Mouse (Mus musculus): Measurements from ENCODE around the gene Elavl2. TPM values are rescaled to one million over a fixed set of nuclear protein-coding genes. Genes with fewer than 3 reads are reported as not detected.

Elavl2 gene
- polyA plus RNA-seq, 1 experiment, result not detected

GRCm38 (mm10) chr4:91365276-91365675 lies 35.3 kb downstream of the Elavl2 start:
- no peak overlapping the region for H3K4me3 ChIP-seq (ENCODE audit: insufficient read depth, low read depth, low read length)
- 92% methylated on average over 12 of the region's 12 CpGs for WGBS
- no peak for TF ChIP-seq CTCF (IDR thresholded peaks at IDR 0.05; ENCODE audit: insufficient read depth, low read depth, low read length)
- no peak for TF ChIP-seq POLR2A (IDR thresholded peaks at IDR 0.05; ENCODE audit: insufficient read depth, low read depth, low read length)
- H3K27ac ChIP-seq (ENCODE audit: insufficient read depth, low read depth, low read length), result no peak overlapping the region
- no peaks in the 10 kb centered on the region for H3K4me1 ChIP-seq (ENCODE audit: control insufficient read depth, insufficient read depth, low read length)

DNA sequence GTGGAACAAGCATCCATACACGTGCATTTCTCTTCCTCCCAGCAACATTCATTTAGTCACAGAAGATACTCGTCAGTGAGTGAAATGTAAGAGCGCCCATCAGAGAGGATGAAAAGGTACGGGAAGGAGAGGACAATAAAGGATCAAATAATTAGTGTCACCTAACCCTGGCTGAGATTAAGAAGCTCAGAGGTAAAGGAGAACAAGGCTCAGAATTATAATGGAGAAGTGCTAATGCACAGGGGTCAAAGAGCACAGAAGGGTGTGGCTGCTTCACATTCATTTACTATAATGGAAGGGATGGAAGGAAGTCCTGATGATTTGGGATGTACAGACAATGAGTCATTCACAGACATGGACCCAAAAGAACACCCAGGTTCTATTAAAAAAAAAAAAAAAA lies 36.6 kb downstream of the Elavl2 start:
- Histone ChIP-seq H3K4me3 (ENCODE audit: insufficient read depth, low read depth, low read length) (no peak overlapping the region), H3K27ac (ENCODE audit: insufficient read depth, low read depth, low read length) (no peak overlapping the region), H3K4me1 (ENCODE audit: control insufficient read depth, insufficient read depth, low read length) (no peaks in the 10 kb centered on the region)
- 83% methylated on average over 4 of the region's 4 CpGs for WGBS
- no peak for TF ChIP-seq POLR2A (IDR thresholded peaks at IDR 0.05; ENCODE audit: insufficient read depth, low read depth, low read length)
- no peak for TF ChIP-seq CTCF (IDR thresholded peaks at IDR 0.05; ENCODE audit: insufficient read depth, low read depth, low read length)

DNA sequence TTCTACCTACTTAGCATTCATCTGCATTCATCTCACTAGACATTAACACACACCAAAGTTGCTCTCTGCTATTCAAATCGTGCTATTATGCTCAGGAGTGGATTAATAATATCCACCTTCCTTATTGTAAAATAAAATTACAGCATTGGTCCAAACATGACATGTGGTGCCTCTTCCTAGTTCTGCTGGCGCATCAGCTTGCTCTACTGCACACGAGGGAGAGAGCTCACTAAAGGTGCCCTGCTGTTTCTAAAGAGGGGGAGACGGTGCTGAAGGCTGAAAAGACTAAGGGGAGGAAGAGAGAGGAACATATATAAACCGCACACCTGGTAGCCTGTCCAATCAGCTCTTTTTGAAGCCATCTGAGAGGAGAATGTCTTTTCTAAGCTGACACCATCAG lies 38.1 kb downstream of the Elavl2 start:
- Histone ChIP-seq H3K27ac (ENCODE audit: insufficient read depth, low read depth, low read length) (no peak overlapping the region), H3K4me3 (ENCODE audit: insufficient read depth, low read depth, low read length) (no peak overlapping the region), H3K4me1 (ENCODE audit: control insufficient read depth, insufficient read depth, low read length) (no peaks in the 10 kb centered on the region)
- 71% methylated on average over 5 of the region's 5 CpGs for WGBS
- no peak for TF ChIP-seq POLR2A (IDR thresholded peaks at IDR 0.05; ENCODE audit: insufficient read depth, low read depth, low read length)
- no peak for TF ChIP-seq CTCF (IDR thresholded peaks at IDR 0.05; ENCODE audit: insufficient read depth, low read depth, low read length)

DNA sequence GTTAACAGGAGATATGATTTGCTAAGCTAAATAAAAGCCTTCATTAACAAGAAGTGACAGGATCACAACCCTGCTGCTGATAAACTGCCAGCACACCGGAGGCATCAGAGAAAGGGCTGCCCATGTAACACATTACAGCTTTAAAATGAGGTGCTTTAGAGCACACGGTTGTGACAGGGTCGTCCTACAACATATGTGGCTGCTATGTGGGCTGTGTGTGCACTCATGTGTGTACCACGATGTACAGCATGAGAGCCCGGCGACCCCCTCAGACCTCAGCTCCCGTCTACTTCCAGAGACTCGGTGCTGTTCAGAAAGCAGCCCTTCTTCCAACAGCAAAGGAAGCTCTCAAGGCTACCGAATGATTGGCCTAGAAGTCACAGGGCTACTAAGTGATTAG lies 47.4 kb downstream of the Elavl2 start:
- H3K27ac ChIP-seq (ENCODE audit: insufficient read depth, low read depth, low read length), result no peak overlapping the region
- no peak overlapping the region for H3K4me3 ChIP-seq (ENCODE audit: insufficient read depth, low read depth, low read length)
- no peak for TF ChIP-seq CTCF (IDR thresholded peaks at IDR 0.05; ENCODE audit: insufficient read depth, low read depth, low read length)
- TF ChIP-seq POLR2A (IDR thresholded peaks at IDR 0.05; ENCODE audit: insufficient read depth, low read depth, low read length), result no peak
- no peaks in the 10 kb centered on the region for H3K4me1 ChIP-seq (ENCODE audit: control insufficient read depth, insufficient read depth, low read length)
- 90% methylated on average over 9 of the region's 9 CpGs for WGBS

GRCm38 (mm10) chr4:91349579-91349978 lies 51.0 kb downstream of the Elavl2 start:
- 87% methylated on average over 5 of the region's 5 CpGs for WGBS
- no peak overlapping the region for H3K4me3 ChIP-seq (ENCODE audit: insufficient read depth, low read depth, low read length)
- H3K27ac ChIP-seq (ENCODE audit: insufficient read depth, low read depth, low read length), result no peak overlapping the region
- no peak for TF ChIP-seq POLR2A (IDR thresholded peaks at IDR 0.05; ENCODE audit: insufficient read depth, low read depth, low read length)
- TF ChIP-seq CTCF (IDR thresholded peaks at IDR 0.05; ENCODE audit: insufficient read depth, low read depth, low read length), result no peak
- no peaks in the 10 kb centered on the region for H3K4me1 ChIP-seq (ENCODE audit: control insufficient read depth, insufficient read depth, low read length)

DNA sequence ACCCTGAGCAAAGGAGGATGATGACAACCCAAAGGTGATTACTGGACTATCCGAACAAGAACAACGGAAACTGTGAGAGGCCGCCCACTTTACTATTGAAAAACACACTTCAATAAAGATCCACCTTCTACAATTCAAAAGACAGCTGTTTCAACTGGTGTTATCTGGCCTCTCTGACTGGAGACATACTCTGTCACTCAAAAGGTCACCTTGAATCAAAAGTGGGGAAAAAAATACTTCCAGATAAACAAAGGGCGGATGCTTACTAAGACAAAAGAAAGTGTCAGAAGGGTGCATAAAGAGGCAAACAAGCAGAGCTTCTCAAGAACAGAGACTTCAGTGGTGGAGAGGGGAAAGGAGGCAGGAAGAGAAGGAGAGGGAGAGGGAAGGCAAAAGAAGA lies 66.4 kb downstream of the Elavl2 start:
- TF ChIP-seq POLR2A (IDR thresholded peaks at IDR 0.05; ENCODE audit: insufficient read depth, low read depth, low read length) (no peak), CTCF (IDR thresholded peaks at IDR 0.05; ENCODE audit: insufficient read depth, low read depth, low read length) (no peak)
- Histone ChIP-seq H3K4me1 (ENCODE audit: control insufficient read depth, insufficient read depth, low read length) (no peaks in the 10 kb centered on the region), H3K27ac (ENCODE audit: insufficient read depth, low read depth, low read length) (no peak overlapping the region), H3K4me3 (ENCODE audit: insufficient read depth, low read depth, low read length) (no peak overlapping the region)
- WGBS, result 94% methylated on average over 4 of the region's 4 CpGs

DNA sequence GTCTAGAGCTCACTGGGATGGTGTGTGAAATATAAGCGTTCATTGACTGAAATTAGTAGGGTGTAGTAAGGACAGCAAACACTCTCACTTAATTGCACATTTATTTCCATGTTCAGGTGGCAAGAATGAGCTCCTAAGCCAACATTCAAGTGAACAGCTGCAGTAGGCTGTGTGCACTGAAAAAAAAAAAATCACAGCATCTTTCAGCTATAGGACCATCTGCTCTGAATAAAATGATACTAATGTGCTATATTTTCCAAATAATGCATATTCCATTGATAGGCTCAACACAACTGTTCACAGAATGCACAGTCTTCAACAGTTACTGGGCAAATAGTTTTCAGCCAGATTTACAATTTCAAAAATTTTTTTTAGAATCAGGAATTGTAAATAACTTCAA lies 89.8 kb downstream of the Elavl2 start:
- Histone ChIP-seq H3K4me1 (ENCODE audit: control insufficient read depth, insufficient read depth, low read length) (no peaks in the 10 kb centered on the region), H3K27ac (ENCODE audit: insufficient read depth, low read depth, low read length) (no peak overlapping the region), H3K4me3 (ENCODE audit: insufficient read depth, low read depth, low read length) (no peak overlapping the region)
- TF ChIP-seq CTCF (IDR thresholded peaks at IDR 0.05; ENCODE audit: insufficient read depth, low read depth, low read length) (no peak), POLR2A (IDR thresholded peaks at IDR 0.05; ENCODE audit: insufficient read depth, low read depth, low read length) (no peak)
- 89% methylated on average over 1 of the region's 1 CpGs for WGBS

DNA sequence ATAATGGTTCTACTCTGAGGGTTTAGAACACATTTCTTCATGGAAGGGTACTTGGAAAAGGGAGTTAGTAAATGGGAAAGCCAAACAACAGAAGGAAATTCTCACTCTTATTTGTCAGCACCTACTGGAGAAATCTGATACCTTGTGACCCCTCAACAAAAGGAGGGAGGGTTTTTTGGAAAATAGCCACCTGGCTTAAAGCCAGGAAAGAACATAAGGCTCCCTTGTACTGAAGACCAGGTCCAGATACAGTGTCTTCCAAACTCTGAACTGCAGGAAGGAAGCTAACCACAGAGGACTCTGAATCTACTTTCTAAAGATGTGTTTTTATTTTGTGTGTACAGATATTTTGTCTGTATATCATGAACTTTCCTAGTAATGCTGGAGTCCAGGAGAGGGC lies 102.9 kb downstream of the Elavl2 start:
- TF ChIP-seq CTCF (IDR thresholded peaks at IDR 0.05; ENCODE audit: insufficient read depth, low read depth, low read length), result no peak
- no peak for TF ChIP-seq POLR2A (IDR thresholded peaks at IDR 0.05; ENCODE audit: insufficient read depth, low read depth, low read length)
- H3K4me1 ChIP-seq (ENCODE audit: control insufficient read depth, insufficient read depth, low read length), result no peaks in the 10 kb centered on the region
- no peak overlapping the region for H3K27ac ChIP-seq (ENCODE audit: insufficient read depth, low read depth, low read length)
- H3K4me3 ChIP-seq (ENCODE audit: insufficient read depth, low read depth, low read length), result no peak overlapping the region

DNA sequence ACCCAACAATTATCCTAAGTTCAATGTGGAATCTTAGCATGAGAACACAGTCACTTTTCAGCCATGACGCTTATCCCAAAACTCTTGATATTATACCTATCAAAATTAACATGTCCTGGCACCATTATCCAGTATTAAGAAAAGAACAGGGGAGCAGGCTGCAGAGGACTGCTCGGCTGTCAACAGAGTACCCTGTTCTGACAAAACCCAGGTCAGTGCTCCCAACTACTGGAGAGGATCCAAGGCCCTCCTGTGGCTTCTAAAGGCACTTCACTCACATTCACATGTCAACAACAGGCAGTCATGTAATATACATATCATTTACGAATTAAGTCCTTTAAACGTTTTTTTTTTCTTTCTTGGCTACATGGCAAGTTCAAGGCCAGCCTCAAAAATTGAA lies 105.3 kb downstream of the Elavl2 start:
- WGBS, result 82% methylated on average over 4 of the region's 4 CpGs

DNA sequence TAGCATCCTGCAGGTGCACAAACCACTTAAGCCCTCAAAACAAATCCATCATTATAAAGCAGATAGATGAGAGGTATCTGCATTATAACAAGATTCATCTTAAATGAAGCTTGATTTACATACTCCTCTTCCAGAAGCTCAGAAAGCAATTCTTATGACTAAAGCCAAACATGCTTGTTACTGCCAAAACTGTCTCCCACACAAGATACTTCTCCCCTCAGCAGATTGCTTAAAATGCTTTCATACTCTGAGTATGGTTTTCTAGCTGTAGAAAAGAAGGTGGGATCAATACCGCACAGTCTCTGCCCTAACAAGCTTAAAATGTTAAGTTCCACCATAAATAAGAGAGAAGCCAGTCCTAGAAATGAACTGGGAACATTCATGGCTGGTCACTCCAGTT lies 109.1 kb downstream of the Elavl2 start:
- no peak for TF ChIP-seq POLR2A (IDR thresholded peaks at IDR 0.05; ENCODE audit: insufficient read depth, low read depth, low read length)
- TF ChIP-seq CTCF (IDR thresholded peaks at IDR 0.05; ENCODE audit: insufficient read depth, low read depth, low read length), result no peak
- Histone ChIP-seq H3K4me1 (ENCODE audit: control insufficient read depth, insufficient read depth, low read length) (no peaks in the 10 kb centered on the region), H3K27ac (ENCODE audit: insufficient read depth, low read depth, low read length) (no peak overlapping the region), H3K4me3 (ENCODE audit: insufficient read depth, low read depth, low read length) (no peak overlapping the region)
- WGBS, result 86% methylated on average over 1 of the region's 1 CpGs

More for the DNA sequence above, 105.3 kb downstream of the Elavl2 start:
- H3K4me3 ChIP-seq (ENCODE audit: insufficient read depth, low read depth, low read length), result no peak overlapping the region
- TF ChIP-seq POLR2A (IDR thresholded peaks at IDR 0.05; ENCODE audit: insufficient read depth, low read depth, low read length) (no peak), CTCF (IDR thresholded peaks at IDR 0.05; ENCODE audit: insufficient read depth, low read depth, low read length) (no peak)
- no peaks in the 10 kb centered on the region for H3K4me1 ChIP-seq (ENCODE audit: control insufficient read depth, insufficient read depth, low read length)
- no peak overlapping the region for H3K27ac ChIP-seq (ENCODE audit: insufficient read depth, low read depth, low read length)

Data from olfactory bulb, adult 2 months (tissue).